Mouse (Mus musculus) lung, postnatal 0 days (tissue): ENCODE measurements around the gene Ptpn13.

Experiments used
- CTCF ChIP-seq: IDR thresholded peaks from 2 replicates; pipeline ENCODE4 v1.5.1; 2016; ENCODE audit warnings: antibody characterized with exemption, mild to moderate bottlenecking
- EP300 ChIP-seq: IDR thresholded peaks from 2 replicates; pipeline ENCODE4 v1.6.1; 2016; ENCODE audit warnings: antibody characterized with exemption, mild to moderate bottlenecking, control low read depth

GRCm38 (mm10) chr5:103603115-103603893 lies 178.3 kb downstream of the Ptpn13 start:
- TF ChIP-seq CTCF (no peak), EP300 (no peak)
